Mouse (Mus musculus) kidney, postnatal 10 days (tissue): ENCODE results near the gene Tas2r109.
"Not testable (repeated sequence)": the region's sequence is repeated elsewhere in the genome, so short reads cannot be mapped to it uniquely, and the experiment has no call there.

Experiments used
- DNase-seq: peaks from one replicate; pipeline ENCODE4 v3.0.0; 2021; ENCODE audit warnings: mixed read lengths

The Tas2r109 gene

GRCm38 (mm10) chr6:132980865-132981264 is at the start of gene Tas2r109:
TSS of gene Tas2r109 (minus strand) at chr6:132980965.
- DNase-seq: no peak

- DNase-seq: no peak
These were observed 22.9 kb downstream of the Tas2r109 start, which contains the start of gene Tas2r131 for GRCm38 (mm10) chr6:132957819-132958218. TSS of gene Tas2r131 (minus strand) at chr6:132957919.

GRCm38 (mm10) chr6:132950802-132951201 is 30.0 kb downstream of the Tas2r109 start, which contains the start of gene Tas2r129:
TSS of gene Tas2r129 (plus strand) at chr6:132951102.
- no peak for DNase-seq

- DNase-seq: not testable (repeated sequence)
These were observed 39.4 kb downstream of the Tas2r109 start for GRCm38 (mm10) chr6:132941376-132941775.
